Mouse (Mus musculus) heart, embryonic 16.5 days (tissue): ENCODE data around the gene Cers1. TPM values are rescaled to one million over a fixed set of nuclear protein-coding genes. Genes with fewer than 3 reads are reported as not detected.

Experiments
- ATAC-seq: fragments of 200-750 bp; cut with Nextera tagmentation; replicated peaks from 2 replicates; pipeline ENCODE4 v1.8.0; 2017; ENCODE audit warnings: moderate number of reproducible peaks; ENCODE audit not compliant: insufficient read depth, low FRiP score; ENCODE audit errors: extremely low read depth
- H3K27ac ChIP-seq: fragments of 300-500 bp; sonication (generic); 2 replicates; pipeline ENCODE4 v1.5.1; 2014; ENCODE audit warnings: mild to moderate bottlenecking, low read length, control low read depth, moderate library complexity
- H3K27me3 ChIP-seq: fragments of 300-500 bp; sonication (generic); 2 replicates; pipeline ENCODE4 v1.6.1; 2014; ENCODE audit warnings: low read length, mixed read lengths; ENCODE audit not compliant: control insufficient read depth, insufficient read depth
- H3K36me3 ChIP-seq: fragments of 300-500 bp; sonication (generic); 2 replicates; pipeline ENCODE4 v1.6.1; 2014; ENCODE audit not compliant: control insufficient read depth, insufficient read depth
- H3K4me1 ChIP-seq: fragments of 300-500 bp; sonication (generic); 2 replicates; pipeline ENCODE4 v1.6.1; 2014; ENCODE audit warnings: low read length, mixed read lengths; ENCODE audit not compliant: control insufficient read depth, insufficient read depth
- H3K4me2 ChIP-seq: fragments of 300-500 bp; sonication (generic); 2 replicates; pipeline ENCODE4 v1.6.1; 2014; ENCODE audit warnings: low read depth, mild to moderate bottlenecking, control low read depth, low read length
- H3K4me3 ChIP-seq: fragments of 300-500 bp; sonication (generic); 2 replicates; pipeline ENCODE4 v1.5.1; 2014; ENCODE audit warnings: mild to moderate bottlenecking, control low read depth, low read length
- H3K9ac ChIP-seq: fragments of 300-500 bp; sonication (generic); 2 replicates; pipeline ENCODE4 v1.6.1; 2014; ENCODE audit warnings: low read length, control low read depth
- H3K9me3 ChIP-seq: fragments of 300-500 bp; sonication (generic); replicated peaks from 2 replicates; pipeline ENCODE4 v1.6.1; 2016; ENCODE audit warnings: low read length; ENCODE audit not compliant: control insufficient read depth
- WGBS: fragments of 180-500 bp; shearing (Covaris S2); extraction: QIAGEN DNeasy Blood & Tissue Kit; methylation state at CpG from one replicate; pipeline ENCODE4 v1.1.7; 2014; 5-methylcytosine and 5-hydroxymethylcytosine counted together
- polyA plus RNA-seq: library from polyadenylated mRNA; unstranded; fragments of >200 nt; fragmentation: Nextera tagmentation; extraction: Ambion mirVana; gene quantifications from 2 replicates; pipeline ENCODE4 v1.2.1, GENCODE M21; 2015

The Cers1 gene
- polyA plus RNA-seq, 1 experiment from 2014 or later, result 1.3 TPM

- peaks cover 9% of the 10 kb centered on the region for H3K4me1 ChIP-seq
- H3K27me3 ChIP-seq, result peaks cover 9% of the 10 kb centered on the region; the same call in 1 of the 2 replicates
- H3K4me2 ChIP-seq, result peak within 1 kb of the TSS; percentile 48
- no peak for ATAC-seq
- peak within 1 kb of the TSS; percentile 19 for H3K4me3 ChIP-seq
- peaks cover 26% of the 10 kb centered on the region for H3K36me3 ChIP-seq
- H3K9me3 ChIP-seq, result no peaks in the 10 kb centered on the region
- WGBS, result 34% methylated on average over 14 of the region's 14 CpGs
- no peak within 1 kb of the TSS for H3K27ac ChIP-seq
- H3K9ac ChIP-seq, result peak within 1 kb of the TSS; percentile 35; the same call in 1 of the 2 replicates
These were observed 13.7 kb downstream of the Cers1 start, which contains the start of gene Gdf1 for GRCm38 (mm10) chr8:70329124-70329834. Gdf1 (plus strand) TSS chr8:70329817.

GRCm38 (mm10) chr8:70329835-70330740 is 14.5 kb downstream of the Cers1 start:
- peak overlapping the region; percentile 19 for H3K4me3 ChIP-seq
- H3K36me3 ChIP-seq, result peaks cover 34% of the 10 kb centered on the region
- no peaks in the 10 kb centered on the region for H3K9me3 ChIP-seq
- peak; percentile 9; the same call in 1 of the 2 replicates for ATAC-seq
- H3K4me1 ChIP-seq, result peaks cover 9% of the 10 kb centered on the region
- peaks cover 9% of the 10 kb centered on the region; the same call in 1 of the 2 replicates for H3K27me3 ChIP-seq
- H3K27ac ChIP-seq, result no peak overlapping the region
- H3K4me2 ChIP-seq, result peak overlapping the region; percentile 48
- 13% methylated on average over 45 of the region's 45 CpGs for WGBS
- H3K9ac ChIP-seq, result peak overlapping the region; percentile 35; the same call in 1 of the 2 replicates

- Histone ChIP-seq H3K9me3 (no peaks in the 10 kb centered on the region), H3K9ac (peak overlapping the region; percentile 35; the same call in 1 of the 2 replicates), H3K27me3 (peaks cover 9% of the 10 kb centered on the region; the same call in 1 of the 2 replicates), H3K36me3 (peaks cover 39% of the 10 kb centered on the region), H3K27ac (no peak overlapping the region), H3K4me1 (peaks cover 9% of the 10 kb centered on the region), H3K4me3 (peak overlapping the region; percentile 19), H3K4me2 (peak overlapping the region; percentile 48)
- ATAC-seq, result peak; percentile 63; the same call in 1 of the 2 replicates
- WGBS, result 38% methylated on average over 53 of the region's 53 CpGs
These were observed 15.3 kb downstream of the Cers1 start for GRCm38 (mm10) chr8:70330741-70331364.

- H3K9me3 ChIP-seq, result no peaks in the 10 kb centered on the region
- H3K9ac ChIP-seq, result no peak overlapping the region
- no peak overlapping the region for H3K4me2 ChIP-seq
- no peak overlapping the region for H3K27ac ChIP-seq
- WGBS, result 83% methylated on average over 19 of the region's 19 CpGs
- ATAC-seq, result no peak
- no peak overlapping the region for H3K4me3 ChIP-seq
- peaks cover 9% of the 10 kb centered on the region; the same call in 1 of the 2 replicates for H3K27me3 ChIP-seq
- peaks cover 9% of the 10 kb centered on the region for H3K4me1 ChIP-seq
- H3K36me3 ChIP-seq, result peaks cover 44% of the 10 kb centered on the region
These were observed 16.0 kb downstream of the Cers1 start for GRCm38 (mm10) chr8:70331526-70331925.

GRCm38 (mm10) chr8:70332070-70332877 is 16.7 kb downstream of the Cers1 start:
- Histone ChIP-seq H3K9ac (no peak overlapping the region), H3K4me2 (no peak overlapping the region), H3K9me3 (no peaks in the 10 kb centered on the region), H3K4me3 (no peak overlapping the region), H3K27ac (no peak overlapping the region), H3K27me3 (peaks cover 9% of the 10 kb centered on the region; the same call in 1 of the 2 replicates), H3K4me1 (peaks cover 9% of the 10 kb centered on the region), H3K36me3 (peaks cover 49% of the 10 kb centered on the region)
- peak; percentile 67 for ATAC-seq
- 35% methylated on average over 40 of the region's 41 CpGs for WGBS

- peaks cover 9% of the 10 kb centered on the region; the same call in 1 of the 2 replicates for H3K27me3 ChIP-seq
- no peak overlapping the region for H3K4me2 ChIP-seq
- no peak overlapping the region for H3K9ac ChIP-seq
- no peak overlapping the region for H3K27ac ChIP-seq
- peaks cover 9% of the 10 kb centered on the region for H3K4me1 ChIP-seq
- H3K4me3 ChIP-seq, result no peak overlapping the region
- peaks cover 55% of the 10 kb centered on the region for H3K36me3 ChIP-seq
- no peaks in the 10 kb centered on the region for H3K9me3 ChIP-seq
- ATAC-seq, result no peak
- 93% methylated on average over 6 of the region's 6 CpGs for WGBS
These were observed 17.3 kb downstream of the Cers1 start for GRCm38 (mm10) chr8:70332878-70333202.

GRCm38 (mm10) chr8:70338931-70339330 is 23.4 kb downstream of the Cers1 start:
- no peaks in the 10 kb centered on the region for H3K9me3 ChIP-seq
- no peaks in the 10 kb centered on the region for H3K27me3 ChIP-seq
- no peak overlapping the region for H3K27ac ChIP-seq
- no peaks in the 10 kb centered on the region for H3K4me1 ChIP-seq
- H3K4me3 ChIP-seq, result no peak overlapping the region
- no peak overlapping the region for H3K9ac ChIP-seq
- no peak for ATAC-seq
- 87% methylated on average over 7 of the region's 7 CpGs for WGBS
- H3K4me2 ChIP-seq, result no peak overlapping the region
- H3K36me3 ChIP-seq, result peaks cover 64% of the 10 kb centered on the region

- WGBS, result 85% methylated on average over 7 of the region's 7 CpGs
- H3K9me3 ChIP-seq, result no peaks in the 10 kb centered on the region
- ATAC-seq, result no peak
These were observed 25.1 kb downstream of the Cers1 start for GRCm38 (mm10) chr8:70340659-70341058.

More at GRCm38 (mm10) chr8:70340659-70341058, 25.1 kb downstream of the Cers1 start:
- Histone ChIP-seq H3K9ac (no peak overlapping the region), H3K4me2 (no peak overlapping the region), H3K27ac (no peak overlapping the region), H3K27me3 (no peaks in the 10 kb centered on the region), H3K4me1 (no peaks in the 10 kb centered on the region), H3K36me3 (peaks cover 47% of the 10 kb centered on the region), H3K4me3 (no peak overlapping the region)
